Mouse (Mus musculus): ENCODE data around the gene Cradd. TPM values are rescaled to one million over a fixed set of nuclear protein-coding genes. Genes with fewer than 3 reads are reported as not detected.

Gene Cradd
- polyA plus RNA-seq, 1 experiment from 2014 or later = 13.6 TPM

DNA sequence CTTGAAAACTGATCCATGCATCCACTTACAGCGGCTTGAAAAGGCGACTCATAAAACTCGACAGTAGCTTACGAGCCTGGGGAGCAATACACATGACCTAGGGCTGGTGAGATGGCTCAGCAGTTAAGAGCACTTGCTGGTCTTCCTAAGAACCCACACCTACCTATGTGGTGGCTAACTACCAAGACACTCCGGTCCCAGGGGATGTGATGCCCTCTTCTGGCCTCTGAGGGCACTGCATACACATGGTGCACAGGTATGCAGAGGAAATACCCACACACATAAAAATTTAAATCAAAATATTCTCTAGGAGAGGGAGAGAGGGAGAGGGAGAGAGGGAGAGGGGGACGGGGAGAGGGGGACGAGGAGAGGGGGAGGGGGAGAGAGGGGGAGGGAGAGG, 167.5 kb downstream of the Cradd start:
- H3K4me2 ChIP-seq (ENCODE audit: low read depth, low read length) = no peak overlapping the region
- no peak overlapping the region for H3K4me3 ChIP-seq (ENCODE audit: low read depth, low read length)
- no peak overlapping the region for H3K9ac ChIP-seq (replicated peaks; ENCODE audit: low read depth, low read length)
- H3K27me3 ChIP-seq (ENCODE audit: control insufficient read depth, insufficient read depth, low read length) = no peaks in the 10 kb centered on the region
- no peaks in the 10 kb centered on the region for H3K4me1 ChIP-seq (ENCODE audit: control insufficient read depth, insufficient read depth, low read length)
- no peaks in the 10 kb centered on the region for H3K9me3 ChIP-seq (ENCODE audit: control insufficient read depth, low read length)
- no peaks in the 10 kb centered on the region for H3K36me3 ChIP-seq (ENCODE audit: control insufficient read depth, insufficient read depth, low read length)
- ATAC-seq (ENCODE audit: low read depth) = no peak
- WGBS = 83% methylated on average over 6 of the region's 7 CpGs
- H3K27ac ChIP-seq (ENCODE audit: low read depth, low read length) = no peak overlapping the region

GRCm38 (mm10) chr10:95154675-95155074, 169.3 kb downstream of the Cradd start:
- no peak overlapping the region for H3K4me2 ChIP-seq (ENCODE audit: low read depth, low read length)
- H3K27ac ChIP-seq (ENCODE audit: low read depth, low read length) = no peak overlapping the region
- H3K36me3 ChIP-seq (ENCODE audit: control insufficient read depth, insufficient read depth, low read length) = no peaks in the 10 kb centered on the region
- H3K4me3 ChIP-seq (ENCODE audit: low read depth, low read length) = no peak overlapping the region
- ATAC-seq (ENCODE audit: low read depth) = no peak
- H3K4me1 ChIP-seq (ENCODE audit: control insufficient read depth, insufficient read depth, low read length) = no peaks in the 10 kb centered on the region
- no peaks in the 10 kb centered on the region for H3K27me3 ChIP-seq (ENCODE audit: control insufficient read depth, insufficient read depth, low read length)
- H3K9me3 ChIP-seq (ENCODE audit: control insufficient read depth, low read length) = no peaks in the 10 kb centered on the region
- 88% methylated on average over 1 of the region's 1 CpGs for WGBS
- H3K9ac ChIP-seq (replicated peaks; ENCODE audit: low read depth, low read length) = no peak overlapping the region

DNA sequence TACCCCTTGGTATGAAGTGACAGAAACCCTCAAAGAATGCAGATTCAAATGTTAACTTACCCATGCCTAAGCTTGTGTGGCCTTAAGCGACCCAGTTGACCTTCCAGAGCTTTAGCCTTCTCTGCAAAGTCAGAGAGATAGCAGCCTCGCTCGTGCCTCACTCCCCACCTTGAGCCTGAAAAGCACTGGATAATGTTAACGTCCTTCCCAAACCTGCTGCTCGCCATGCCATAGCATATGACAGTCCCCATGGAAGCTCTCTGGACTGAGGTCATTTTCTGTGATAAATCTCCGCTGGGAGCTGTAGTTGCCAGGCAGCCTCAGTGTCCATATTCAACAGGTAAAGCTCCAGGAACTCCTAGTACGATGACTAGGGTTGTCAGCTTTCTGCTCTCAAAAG, 170.7 kb downstream of the Cradd start:
- 83% methylated on average over 7 of the region's 7 CpGs for WGBS
- Histone ChIP-seq H3K9ac (replicated peaks; ENCODE audit: low read depth, low read length) (no peak overlapping the region), H3K4me1 (ENCODE audit: control insufficient read depth, insufficient read depth, low read length) (no peaks in the 10 kb centered on the region), H3K36me3 (ENCODE audit: control insufficient read depth, insufficient read depth, low read length) (no peaks in the 10 kb centered on the region), H3K4me3 (ENCODE audit: low read depth, low read length) (no peak overlapping the region), H3K27me3 (ENCODE audit: control insufficient read depth, insufficient read depth, low read length) (no peaks in the 10 kb centered on the region), H3K9me3 (ENCODE audit: control insufficient read depth, low read length) (no peaks in the 10 kb centered on the region), H3K4me2 (ENCODE audit: low read depth, low read length) (no peak overlapping the region), H3K27ac (ENCODE audit: low read depth, low read length) (no peak overlapping the region)
- no peak for ATAC-seq (ENCODE audit: low read depth)

DNA sequence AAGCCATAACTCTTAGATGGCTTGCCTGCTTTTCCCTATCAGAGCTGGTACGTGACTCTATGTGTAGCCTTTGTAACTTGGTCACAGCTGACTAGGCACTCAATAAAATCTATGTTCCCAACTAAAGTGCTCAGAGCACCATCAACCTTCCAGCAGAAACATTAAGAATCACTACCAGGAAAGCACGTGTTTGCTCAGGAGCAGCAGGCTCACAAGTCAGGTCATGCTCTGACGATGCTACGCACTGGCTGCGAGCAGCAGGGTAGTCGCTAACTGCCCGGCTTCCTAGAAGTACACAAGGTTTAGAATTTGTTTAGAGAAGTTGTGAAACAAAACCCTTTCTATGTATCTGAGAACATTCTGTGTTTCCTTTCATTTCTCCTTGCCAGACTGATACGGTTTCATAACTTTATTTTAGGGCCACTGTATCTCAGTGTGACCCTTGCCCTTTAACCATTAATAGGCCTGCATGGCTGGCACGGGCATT, 171.4 kb downstream of the Cradd start:
- Histone ChIP-seq H3K27ac (ENCODE audit: low read depth, low read length) (no peak overlapping the region), H3K4me2 (ENCODE audit: low read depth, low read length) (no peak overlapping the region), H3K4me3 (ENCODE audit: low read depth, low read length) (no peak overlapping the region), H3K9ac (replicated peaks; ENCODE audit: low read depth, low read length) (no peak overlapping the region), H3K36me3 (ENCODE audit: control insufficient read depth, insufficient read depth, low read length) (no peaks in the 10 kb centered on the region), H3K9me3 (ENCODE audit: control insufficient read depth, low read length) (no peaks in the 10 kb centered on the region), H3K27me3 (ENCODE audit: control insufficient read depth, insufficient read depth, low read length) (no peaks in the 10 kb centered on the region), H3K4me1 (ENCODE audit: control insufficient read depth, insufficient read depth, low read length) (no peaks in the 10 kb centered on the region)
- ATAC-seq (ENCODE audit: low read depth) = no peak
- 74% methylated on average over 9 of the region's 9 CpGs for WGBS

GRCm38 (mm10) chr10:95151012-95151768, 172.7 kb downstream of the Cradd start:
- Histone ChIP-seq H3K9me3 (ENCODE audit: control insufficient read depth, low read length) (no peaks in the 10 kb centered on the region), H3K4me2 (ENCODE audit: low read depth, low read length) (no peak overlapping the region), H3K27ac (ENCODE audit: low read depth, low read length) (no peak overlapping the region), H3K36me3 (ENCODE audit: control insufficient read depth, insufficient read depth, low read length) (no peaks in the 10 kb centered on the region), H3K4me1 (ENCODE audit: control insufficient read depth, insufficient read depth, low read length) (peaks cover 2% of the 10 kb centered on the region; the same call in 1 of the 2 replicates), H3K4me3 (ENCODE audit: low read depth, low read length) (no peak overlapping the region), H3K9ac (replicated peaks; ENCODE audit: low read depth, low read length) (no peak overlapping the region), H3K27me3 (ENCODE audit: control insufficient read depth, insufficient read depth, low read length) (no peaks in the 10 kb centered on the region)
- WGBS = 93% methylated on average over 6 of the region's 6 CpGs
- no peak for ATAC-seq (ENCODE audit: low read depth)

GRCm38 (mm10) chr10:95149666-95150065, 174.3 kb downstream of the Cradd start:
- 58% methylated on average over 1 of the region's 1 CpGs for WGBS
- no peak overlapping the region for H3K9ac ChIP-seq (replicated peaks; ENCODE audit: low read depth, low read length)
- H3K9me3 ChIP-seq (ENCODE audit: control insufficient read depth, low read length) = no peaks in the 10 kb centered on the region
- H3K4me2 ChIP-seq (ENCODE audit: low read depth, low read length) = no peak overlapping the region
- no peak for ATAC-seq (ENCODE audit: low read depth)
- H3K27ac ChIP-seq (ENCODE audit: low read depth, low read length) = no peak overlapping the region
- no peak overlapping the region for H3K4me3 ChIP-seq (ENCODE audit: low read depth, low read length)
- peaks cover 5% of the 10 kb centered on the region; the same call in 1 of the 2 replicates for H3K4me1 ChIP-seq (ENCODE audit: control insufficient read depth, insufficient read depth, low read length)
- H3K36me3 ChIP-seq (ENCODE audit: control insufficient read depth, insufficient read depth, low read length) = no peaks in the 10 kb centered on the region
- H3K27me3 ChIP-seq (ENCODE audit: control insufficient read depth, insufficient read depth, low read length) = no peaks in the 10 kb centered on the region

- Histone ChIP-seq H3K27me3 (ENCODE audit: control insufficient read depth, insufficient read depth, low read length) (no peaks in the 10 kb centered on the region), H3K4me2 (ENCODE audit: low read depth, low read length) (no peak overlapping the region), H3K9me3 (ENCODE audit: control insufficient read depth, low read length) (no peaks in the 10 kb centered on the region), H3K4me1 (ENCODE audit: control insufficient read depth, insufficient read depth, low read length) (peaks cover 14% of the 10 kb centered on the region), H3K36me3 (ENCODE audit: control insufficient read depth, insufficient read depth, low read length) (no peaks in the 10 kb centered on the region), H3K9ac (replicated peaks; ENCODE audit: low read depth, low read length) (no peak overlapping the region), H3K27ac (ENCODE audit: low read depth, low read length) (no peak overlapping the region), H3K4me3 (ENCODE audit: low read depth, low read length) (no peak overlapping the region)
- ATAC-seq (ENCODE audit: low read depth) = no peak
- WGBS = 97% methylated on average over 3 of the region's 3 CpGs
Measured at GRCm38 (mm10) chr10:95148641-95149040, 175.3 kb downstream of the Cradd start.

- H3K4me2 ChIP-seq (ENCODE audit: low read depth, low read length) = no peak overlapping the region
- H3K9me3 ChIP-seq (ENCODE audit: control insufficient read depth, low read length) = no peaks in the 10 kb centered on the region
- H3K4me1 ChIP-seq (ENCODE audit: control insufficient read depth, insufficient read depth, low read length) = peaks cover 27% of the 10 kb centered on the region
- no peak overlapping the region for H3K9ac ChIP-seq (replicated peaks; ENCODE audit: low read depth, low read length)
- H3K27me3 ChIP-seq (ENCODE audit: control insufficient read depth, insufficient read depth, low read length) = no peaks in the 10 kb centered on the region
- no peak for ATAC-seq (ENCODE audit: low read depth)
- no peaks in the 10 kb centered on the region for H3K36me3 ChIP-seq (ENCODE audit: control insufficient read depth, insufficient read depth, low read length)
- no peak overlapping the region for H3K27ac ChIP-seq (ENCODE audit: low read depth, low read length)
- WGBS = 91% methylated on average over 6 of the region's 6 CpGs
- H3K4me3 ChIP-seq (ENCODE audit: low read depth, low read length) = no peak overlapping the region
Measured at GRCm38 (mm10) chr10:95147136-95147901, 176.6 kb downstream of the Cradd start.

DNA sequence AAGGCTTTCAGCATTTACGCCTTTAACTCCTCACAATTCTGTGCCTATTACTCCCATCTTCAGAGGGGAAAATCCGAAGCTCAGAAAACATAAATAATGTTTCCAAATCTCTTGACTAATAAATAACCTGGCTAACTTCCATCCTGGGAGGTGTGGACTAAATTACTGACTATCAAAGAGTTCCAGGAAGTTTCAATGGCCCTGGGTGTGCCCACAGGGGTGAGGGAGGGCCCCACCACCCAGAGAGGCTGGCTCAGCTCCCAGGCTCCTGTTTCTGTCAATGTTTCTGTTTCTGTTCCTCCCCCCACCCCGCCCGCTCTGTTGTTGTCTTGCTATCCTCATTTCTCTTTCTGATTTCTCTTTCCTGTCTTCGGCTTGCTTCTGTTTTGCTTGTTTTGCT, 177.4 kb downstream of the Cradd start:
- ATAC-seq (ENCODE audit: low read depth) = no peak
- H3K27ac ChIP-seq (ENCODE audit: low read depth, low read length) = no peak overlapping the region
- WGBS = 58% methylated on average over 5 of the region's 5 CpGs

More for the DNA sequence above, 177.4 kb downstream of the Cradd start:
- no peak overlapping the region for H3K4me2 ChIP-seq (ENCODE audit: low read depth, low read length)
- H3K27me3 ChIP-seq (ENCODE audit: control insufficient read depth, insufficient read depth, low read length) = no peaks in the 10 kb centered on the region
- peaks cover 28% of the 10 kb centered on the region for H3K4me1 ChIP-seq (ENCODE audit: control insufficient read depth, insufficient read depth, low read length)
- H3K9me3 ChIP-seq (ENCODE audit: control insufficient read depth, low read length) = no peaks in the 10 kb centered on the region
- no peak overlapping the region for H3K4me3 ChIP-seq (ENCODE audit: low read depth, low read length)
- no peaks in the 10 kb centered on the region for H3K36me3 ChIP-seq (ENCODE audit: control insufficient read depth, insufficient read depth, low read length)
- no peak overlapping the region for H3K9ac ChIP-seq (replicated peaks; ENCODE audit: low read depth, low read length)
